9 mouse cellular contexts compared by ENCODE assay signal in the genomic region with DNA sequence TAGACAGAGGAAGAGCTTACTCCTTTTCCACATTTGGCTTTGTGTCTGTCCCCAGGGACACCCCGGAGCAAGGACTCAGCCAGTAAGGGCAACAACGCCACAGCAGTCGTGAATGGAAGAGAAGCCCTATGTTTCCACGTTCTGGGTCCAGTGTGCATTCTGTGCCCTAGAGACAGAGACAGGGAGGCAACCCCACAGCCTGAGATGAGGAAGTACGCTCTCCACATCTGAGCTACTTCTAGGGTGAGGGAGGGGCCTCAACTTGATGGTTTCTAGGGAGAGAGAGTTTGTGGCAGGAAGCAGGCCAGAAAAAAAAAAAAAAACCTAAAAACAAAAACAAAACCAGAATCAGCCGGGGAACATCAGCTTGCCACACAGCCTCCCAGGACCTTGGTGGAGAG.
DNase-seq lines count a peak whose midpoint lies in the region; ATAC-seq lines count a peak whose summit lies in the region.
"Had no signal": no experiment of that assay in that cellular context is flagged by ENCODE, and none has a peak within 500 bp of the region (broad histone marks: within the 10 kb centered on the region; RNA-seq: fewer than 3 reads in every experiment).

No protein-coding gene starts in this region.

- peak; percentile 32 for DNase-seq in lung, postnatal 10 days
- no peak for DNase-seq in lung, postnatal 14 days
- DNase-seq in T-cell, adult 2 months (ENCODE audit: low spot score), result peak; percentile 84
- peak; percentile 58 to 60 for DNase-seq in thymus, postnatal 10 days (ENCODE audit: low spot score in 2 of 2)
- no peak for DNase-seq in cerebellum, postnatal 14 days
- no peak for DNase-seq in urinary bladder, postnatal 36 days (ENCODE audit: low spot score in 2 of 2)
- DNase-seq in layer of hippocampus, postnatal 25 days (ENCODE audit: extremely low spot score in 1 of 2, low spot score in 1 of 2), result no peak

- peak; percentile 85 for ATAC-seq in megakaryocyte, adult 5-6 weeks (ENCODE audit: poor library complexity, severe bottlenecking)
- ATAC-seq: intestine, postnatal 0 days had no signal

Comparison
In these comparisons a context has a peak if more than half of its experiments do, and no peak if none do; other contexts are left out.
1. DNase-seq: peak in lung, postnatal 10 days (single experiment), T-cell, adult 2 months (single experiment) and thymus, postnatal 10 days (2 of 2); none in lung, postnatal 14 days (single experiment), cerebellum, postnatal 14 days (0 of 2), urinary bladder, postnatal 36 days (0 of 2) and layer of hippocampus, postnatal 25 days (0 of 2).